Mouse (Mus musculus) left cerebral cortex, postnatal 4 days (tissue): ENCODE results near the gene Peli2. TPM values are rescaled to one million over a fixed set of nuclear protein-coding genes. Genes with fewer than 3 reads are reported as not detected.

Experiments used
- DNase-seq: peaks from one replicate; pipeline ENCODE4 v3.0.0-alpha.2; 2022
- intact Hi-C: fragments of 180-260 bp; cut with DNase I; formaldehyde crosslinking; loops from one replicate; pipeline ENCODE4 v1.15.1; 2025
- total RNA-seq, 2 experiments: library from RNA; stranded (reverse); gene quantifications; 2 replicates each; pipeline ENCODE4 v1.2.3; 2021

The Peli2 gene
- total RNA-seq, 2 experiments from 2014 or later: 25.5 to 30.8 TPM

DNA sequence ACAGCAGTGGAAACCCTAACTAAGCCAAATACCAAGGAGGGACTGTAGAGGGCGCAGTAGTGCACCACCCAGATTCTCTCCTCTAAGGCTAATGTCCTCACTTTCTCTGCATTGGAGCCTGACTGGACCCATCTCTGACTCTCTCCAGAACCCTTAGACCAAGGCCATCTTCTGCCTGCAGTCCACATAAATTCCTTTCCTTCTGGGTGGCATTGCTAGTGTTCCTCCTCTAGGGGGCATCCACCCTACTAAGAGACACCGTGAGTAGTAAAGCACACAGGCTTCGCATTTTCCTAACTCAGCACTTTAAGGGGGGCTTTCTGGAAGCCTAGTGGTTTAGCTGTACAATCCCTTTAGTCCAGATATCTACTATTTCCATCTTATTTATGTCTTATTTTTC, 207.1 kb downstream of the Peli2 start:
- intact Hi-C loops: no loop called here
- no peak for DNase-seq

DNA sequence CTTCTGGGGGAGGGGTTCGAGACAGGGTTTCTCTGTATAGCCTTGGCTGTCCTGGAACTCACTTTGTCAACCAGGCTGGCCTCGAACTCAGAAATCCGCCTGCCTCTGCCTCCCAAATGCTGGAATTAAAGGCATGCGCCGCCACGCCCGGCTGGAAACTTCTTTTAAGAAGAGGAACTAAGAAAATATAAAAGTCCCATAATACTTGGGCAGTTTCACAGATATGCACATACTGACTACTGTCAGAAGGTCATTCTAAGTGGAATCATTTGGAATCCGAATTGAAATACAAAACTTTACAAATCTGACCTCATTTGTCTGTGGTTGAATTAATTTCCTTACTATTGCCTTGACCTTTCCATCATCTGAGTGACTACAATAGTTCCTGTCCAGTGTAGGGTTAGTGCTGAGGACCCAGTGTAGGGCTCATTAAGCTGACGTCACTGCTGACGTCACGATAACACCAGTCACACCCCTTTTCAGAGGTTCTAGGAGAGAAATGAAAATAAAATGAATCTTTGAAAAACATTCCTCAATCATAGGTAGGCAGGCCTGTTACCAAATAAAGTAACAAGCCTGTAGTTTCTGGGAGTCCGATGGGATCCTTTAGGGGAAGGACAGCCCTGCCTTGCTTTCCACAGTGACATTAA, 209.2 kb downstream of the Peli2 start:
- intact Hi-C loops: no loop called here
- DNase-seq: no peak
